Comparison of ENCODE assay signal across 13 mouse cellular contexts in genomic region chr9:61200295-61200955, GRCm38 (mm10).
DNase-seq lines count a peak whose midpoint lies in the region; ATAC-seq and TF ChIP-seq lines count a peak whose summit lies in the region.
"Had no signal": no experiment of that assay in that cellular context is flagged by ENCODE, and none has a peak within 500 bp of the region (broad histone marks: within the 10 kb centered on the region; RNA-seq: fewer than 3 reads in every experiment).

No protein-coding gene starts in this region.

- H3K9ac ChIP-seq in heart, embryonic 11.5 days (ENCODE audit: low read depth, low read length), result no peak overlapping the region
- H3K9ac ChIP-seq in lung, embryonic 14.5 days, result no peak overlapping the region
- no peak overlapping the region for H3K9ac ChIP-seq in limb, embryonic 12.5 days (replicated peaks)
- no peak overlapping the region for H3K9ac ChIP-seq in hindbrain, embryonic 16.5 days (ENCODE audit: low read depth, low read length)

- 13% methylated on average over 5 of the region's 5 CpGs for WGBS in heart, embryonic 11.5 days (ENCODE audit: insufficient replicate concordance)
- 25% methylated on average over 5 of the region's 5 CpGs for WGBS in lung, embryonic 14.5 days
- 18% methylated on average over 5 of the region's 5 CpGs for WGBS in limb, embryonic 12.5 days
- WGBS in hindbrain, embryonic 16.5 days, result 28% methylated on average over 5 of the region's 5 CpGs

- no peak overlapping the region for H3K4me2 ChIP-seq in heart, embryonic 11.5 days
- H3K4me2 ChIP-seq in lung, embryonic 14.5 days, result no peak overlapping the region
- H3K4me2 ChIP-seq in limb, embryonic 12.5 days, result no peak overlapping the region
- no peak overlapping the region for H3K4me2 ChIP-seq in hindbrain, embryonic 16.5 days (ENCODE audit: low read length)

- no peak overlapping the region for H3K4me3 ChIP-seq in heart, embryonic 11.5 days (ENCODE audit: low read depth, low read length)
- no peak overlapping the region for H3K4me3 ChIP-seq in lung, embryonic 14.5 days (ENCODE audit: low read depth, low read length)
- H3K4me3 ChIP-seq in limb, embryonic 12.5 days (replicated peaks), result no peak overlapping the region
- no peak overlapping the region for H3K4me3 ChIP-seq in hindbrain, embryonic 16.5 days (ENCODE audit: low read length)
- H3K4me3 ChIP-seq: erythroblast, embryonic 14.5 days had no signal

- no peak overlapping the region for H3K27ac ChIP-seq in heart, embryonic 11.5 days (ENCODE audit: low read depth, low read length)
- H3K27ac ChIP-seq in lung, embryonic 14.5 days (ENCODE audit: low read depth), result no peak overlapping the region
- H3K27ac ChIP-seq in limb, embryonic 12.5 days, result 0 out of 2 replicates have a peak overlapping the region, but pooled peaks have one; percentile 29
- H3K27ac ChIP-seq in hindbrain, embryonic 16.5 days (ENCODE audit: low read depth, low read length), result no peak overlapping the region

- no peaks in the 10 kb centered on the region for H3K36me3 ChIP-seq in heart, embryonic 11.5 days (ENCODE audit: control insufficient read depth, insufficient read depth, low read length)
- no peaks in the 10 kb centered on the region for H3K36me3 ChIP-seq in lung, embryonic 14.5 days (ENCODE audit: insufficient read depth)
- no peaks in the 10 kb centered on the region for H3K36me3 ChIP-seq in limb, embryonic 12.5 days
- no peaks in the 10 kb centered on the region for H3K36me3 ChIP-seq in hindbrain, embryonic 16.5 days (ENCODE audit: control insufficient read depth, insufficient read depth, low read length)

- no peaks in the 10 kb centered on the region; the same call in 1 of the 2 replicates for H3K4me1 ChIP-seq in heart, embryonic 11.5 days (ENCODE audit: control insufficient read depth, insufficient read depth, low read length)
- peaks cover 7% of the 10 kb centered on the region; the same call in 1 of the 2 replicates for H3K4me1 ChIP-seq in lung, embryonic 14.5 days (ENCODE audit: insufficient read depth)
- peaks cover 23% of the 10 kb centered on the region for H3K4me1 ChIP-seq in limb, embryonic 12.5 days (replicated peaks)
- no peaks in the 10 kb centered on the region; the same call in 1 of the 2 replicates for H3K4me1 ChIP-seq in hindbrain, embryonic 16.5 days (ENCODE audit: control insufficient read depth, insufficient read depth, low read depth, low read length)

- peaks cover 30% of the 10 kb centered on the region for H3K27me3 ChIP-seq in heart, embryonic 11.5 days (ENCODE audit: control insufficient read depth, insufficient read depth, low read length)
- no peaks in the 10 kb centered on the region for H3K27me3 ChIP-seq in lung, embryonic 14.5 days (ENCODE audit: insufficient read depth, low read length)
- H3K27me3 ChIP-seq in limb, embryonic 12.5 days, result peaks cover 14% of the 10 kb centered on the region; the same call in 1 of the 2 replicates
- H3K27me3 ChIP-seq in hindbrain, embryonic 16.5 days (replicated peaks; ENCODE audit: control insufficient read depth, insufficient read depth, low read length), result 0 out of 2 replicates have a peak, but pooled peaks cover 6% of the 10 kb centered on the region

- ATAC-seq in heart, embryonic 11.5 days (replicated peaks; ENCODE audit: insufficient number of reproducible peaks, low FRiP score, low TSS enrichment), result no peak
- no peak for ATAC-seq in lung, embryonic 14.5 days (ENCODE audit: insufficient read depth)
- no peak for ATAC-seq in limb, embryonic 12.5 days (ENCODE audit: insufficient number of reproducible peaks, insufficient read depth, low FRiP score, low TSS enrichment, low read depth)
- no peak for ATAC-seq in hindbrain, embryonic 16.5 days
- ATAC-seq: CD4-positive, CD25-positive, alpha-beta regulatory T cell, adult 4 months had no signal

- H3K9me3 ChIP-seq in heart, embryonic 11.5 days (replicated peaks; ENCODE audit: control insufficient read depth, low read length), result no peaks in the 10 kb centered on the region
- no peaks in the 10 kb centered on the region for H3K9me3 ChIP-seq in lung, embryonic 14.5 days (ENCODE audit: low read depth, low read length)
- no peaks in the 10 kb centered on the region for H3K9me3 ChIP-seq in limb, embryonic 12.5 days
- no peaks in the 10 kb centered on the region for H3K9me3 ChIP-seq in hindbrain, embryonic 16.5 days (ENCODE audit: control insufficient read depth, low read length)

- TF ChIP-seq CTCF in lung, embryonic 14.5 days (IDR thresholded peaks at IDR 0.05; ENCODE audit: low read depth), result no peak

- peak; percentile 17 to 50 for DNase-seq in heart, adult 18-20 months
- DNase-seq in lung, embryonic 14.5 days, result peak; percentile 47
- no peak for DNase-seq in lung, adult 18-20 months
- DNase-seq in adrenal gland, adult 8-10 months, result peak; percentile 17
- DNase-seq in testis, postnatal 14 days (ENCODE audit: low spot score), result no peak
- DNase-seq: cerebellum, postnatal 10 days; left cerebral cortex, postnatal 4 days; spleen, adult 18-20 months had no signal

Comparison
In these comparisons a context has a peak if more than half of its experiments do, and no peak if none do; other contexts are left out.
1. DNase-seq: peak in heart, adult 18-20 months (2 of 2), lung, embryonic 14.5 days (single experiment) and adrenal gland, adult 8-10 months (single experiment); none in lung, adult 18-20 months (0 of 2) and testis, postnatal 14 days (single experiment).